Mouse (Mus musculus): ENCODE data around the gene Tor1b. TPM values are rescaled to one million over a fixed set of nuclear protein-coding genes. Genes with fewer than 3 reads are reported as not detected.

Tor1b gene
- total RNA-seq, 2 experiments from 2014 or later = 17.2 to 18.0 TPM

DNA sequence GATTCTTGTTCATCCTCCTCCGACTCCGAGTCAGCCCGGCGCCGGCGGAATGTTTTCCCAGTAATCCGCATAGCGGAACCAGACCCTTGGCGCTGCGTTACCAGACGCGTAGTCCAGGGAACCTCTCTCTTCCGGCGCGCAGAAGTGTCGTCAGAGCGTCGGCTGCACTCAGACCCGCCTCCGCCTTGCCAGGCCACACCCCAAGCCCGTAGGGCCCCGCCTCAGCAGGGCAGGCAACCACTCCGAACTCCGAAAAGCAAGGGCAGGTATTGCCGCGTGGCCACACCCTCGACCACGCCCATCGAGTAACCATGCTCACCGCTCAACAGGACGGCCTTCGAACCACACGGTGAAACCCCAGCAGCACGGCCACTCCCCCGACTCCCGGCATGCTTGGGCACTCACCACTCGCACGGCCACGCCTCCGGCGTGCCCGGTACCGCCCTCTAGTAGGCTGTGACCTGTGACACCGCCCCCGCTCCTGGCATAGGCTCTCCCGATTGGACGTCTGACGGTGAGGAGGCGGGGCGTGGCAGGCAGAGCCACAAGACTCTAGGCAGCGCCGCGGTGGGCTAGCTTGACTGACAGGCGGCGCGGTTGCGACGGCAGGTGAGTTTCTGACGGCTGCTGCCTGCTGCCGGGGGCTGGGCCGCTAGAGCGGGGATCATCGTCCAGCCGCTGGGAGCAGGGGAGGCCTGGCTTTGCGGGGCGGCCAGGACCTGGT lies 29.2 kb downstream of the Tor1b start, which contains the start of the genes BC005624 and Usp20:
Gene BC005624 (minus strand): TSS at position 412 of the 724 bp plus-strand sequence.
Gene Usp20 (plus strand): TSS at position 490 of the 724 bp plus-strand sequence.
- peak; percentile 93 for ATAC-seq (replicated peaks; ENCODE audit: low FRiP score, poor library complexity, severe bottlenecking)

DNA sequence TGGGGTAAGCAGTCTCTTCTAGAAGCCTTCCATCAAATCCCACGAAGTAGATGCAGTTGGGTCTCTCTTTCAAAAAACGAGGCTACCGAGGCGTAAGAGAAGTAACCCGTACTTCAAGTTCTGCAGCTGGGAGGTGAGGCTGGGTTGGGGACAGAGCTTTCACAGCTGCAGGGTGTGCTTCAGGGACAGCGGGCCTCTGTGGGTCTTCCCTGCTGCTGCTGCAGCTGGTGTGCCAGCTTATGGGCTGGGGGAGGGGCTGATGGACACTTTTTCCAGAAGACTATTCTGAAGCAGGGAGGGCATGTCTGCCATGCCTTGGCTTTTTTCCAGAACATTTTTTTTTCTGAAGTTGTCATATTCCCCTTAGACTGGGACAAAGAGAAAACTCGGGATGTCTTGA lies 30.3 kb downstream of the Tor1b start:
- ATAC-seq (replicated peaks; ENCODE audit: low FRiP score, poor library complexity, severe bottlenecking) = no peak

DNA sequence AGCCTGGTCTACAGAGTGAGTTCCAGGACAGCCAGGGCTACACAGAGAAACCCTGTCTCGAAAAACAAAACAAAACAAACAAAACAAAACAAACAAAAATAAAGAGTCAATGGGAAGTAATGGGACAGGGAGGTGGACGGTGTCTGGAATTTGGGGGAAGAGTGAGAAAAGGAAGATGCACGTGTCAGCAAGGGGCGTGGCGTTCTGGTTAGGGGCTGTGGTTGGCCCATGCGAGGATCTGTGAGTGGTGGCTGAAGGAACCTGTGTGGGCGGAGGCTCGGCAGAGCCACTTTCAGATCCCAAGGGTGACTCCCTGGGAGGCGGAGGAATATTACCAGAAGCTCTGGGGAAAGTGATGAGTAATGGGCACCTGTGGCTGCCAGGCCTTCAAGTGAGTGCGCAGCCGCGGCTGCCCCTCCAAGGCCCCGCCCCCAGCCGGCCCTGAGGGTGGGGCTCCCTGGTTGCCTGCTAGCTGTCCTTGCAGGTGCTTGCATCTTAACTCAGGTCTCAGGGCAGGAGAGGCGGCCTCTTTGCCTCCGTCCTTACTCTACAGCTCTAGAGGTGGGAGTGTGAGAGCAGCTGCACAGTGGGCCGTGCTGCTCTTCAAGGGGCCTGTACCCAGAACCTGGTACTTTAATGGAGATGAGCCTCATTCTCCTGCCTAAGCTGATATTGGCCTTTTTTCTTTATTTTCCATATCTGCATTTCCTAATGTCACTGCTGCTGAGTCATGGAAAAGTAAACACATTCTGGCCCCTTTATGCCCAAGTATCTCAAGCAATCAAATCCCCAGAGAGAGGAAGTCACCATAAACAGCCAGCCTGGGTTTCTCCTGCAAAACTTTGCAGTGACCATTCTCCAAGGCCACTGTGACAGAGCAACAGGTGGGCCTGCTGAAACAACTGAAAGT lies 32.6 kb downstream of the Tor1b start:
- ATAC-seq (replicated peaks; ENCODE audit: low FRiP score, poor library complexity, severe bottlenecking) = no peak

DNA sequence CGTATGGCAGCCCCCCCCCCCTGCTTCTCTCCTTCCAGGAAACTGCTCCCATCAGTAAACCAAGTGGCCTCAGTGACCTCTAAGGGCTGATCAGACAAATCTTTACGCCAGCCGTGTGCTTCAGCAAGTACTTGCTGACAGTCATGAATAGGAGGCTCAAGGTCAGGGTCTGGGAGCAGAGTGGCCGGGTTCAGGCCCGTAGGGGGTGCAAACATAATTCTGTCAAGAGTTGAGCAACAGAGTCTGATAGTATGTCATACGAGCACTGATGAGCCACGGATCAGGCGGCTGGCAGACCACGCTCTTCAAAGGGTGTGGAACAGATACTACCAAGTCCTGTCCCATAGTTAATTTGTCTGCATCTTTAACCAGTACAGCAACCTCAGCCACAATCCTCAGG lies 37.5 kb downstream of the Tor1b start:
- no peak for ATAC-seq (replicated peaks; ENCODE audit: low FRiP score, poor library complexity, severe bottlenecking)

DNA sequence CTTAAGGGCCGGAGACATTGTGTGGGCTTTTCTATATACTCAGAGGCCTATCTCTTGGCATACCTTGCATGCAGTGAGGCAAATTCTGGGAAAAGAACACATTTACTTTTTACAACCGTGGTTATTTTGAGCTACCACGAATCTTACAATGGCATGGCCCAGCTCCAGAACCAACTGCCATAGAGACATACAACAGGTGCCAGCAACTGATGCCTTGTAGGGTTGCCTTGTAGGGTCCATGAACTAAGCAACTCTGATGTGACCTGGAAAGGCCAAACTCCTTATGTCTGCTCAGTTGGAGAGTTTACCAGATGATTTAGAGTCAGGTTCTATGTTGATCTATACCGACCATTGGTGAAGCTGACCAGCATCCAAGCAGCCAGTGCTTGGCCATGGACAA lies 42.1 kb downstream of the Tor1b start:
- no peak for ATAC-seq (replicated peaks; ENCODE audit: low FRiP score, poor library complexity, severe bottlenecking)

DNA sequence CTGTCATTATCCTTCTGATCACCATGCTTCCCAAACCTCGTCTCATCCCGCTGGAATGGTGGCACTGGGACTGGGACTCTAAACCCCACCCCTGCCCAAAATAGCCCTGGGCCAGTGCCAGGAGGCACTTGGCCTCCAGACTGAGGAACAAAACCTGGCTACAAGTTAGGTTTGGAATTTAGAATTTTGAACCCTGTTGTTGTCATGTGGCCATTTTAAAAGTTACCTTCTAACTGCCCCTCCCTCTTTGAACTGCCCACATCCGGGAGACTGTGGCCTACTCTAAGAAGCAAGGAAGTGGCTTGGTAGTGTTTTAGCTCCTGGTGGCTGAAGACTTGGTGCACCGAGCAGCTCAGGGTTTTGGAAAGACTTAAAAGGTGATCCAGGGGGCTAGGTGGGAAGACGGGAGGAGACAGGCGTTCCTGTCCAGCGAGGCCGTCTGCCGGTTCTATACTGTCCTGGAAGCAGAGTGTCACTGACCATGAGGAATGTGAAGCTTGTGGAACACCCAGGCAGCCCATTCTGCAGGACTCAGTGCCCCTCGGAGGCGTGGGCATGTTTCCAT lies 42.8 kb downstream of the Tor1b start:
- no peak for ATAC-seq (replicated peaks; ENCODE audit: low FRiP score, poor library complexity, severe bottlenecking)

DNA sequence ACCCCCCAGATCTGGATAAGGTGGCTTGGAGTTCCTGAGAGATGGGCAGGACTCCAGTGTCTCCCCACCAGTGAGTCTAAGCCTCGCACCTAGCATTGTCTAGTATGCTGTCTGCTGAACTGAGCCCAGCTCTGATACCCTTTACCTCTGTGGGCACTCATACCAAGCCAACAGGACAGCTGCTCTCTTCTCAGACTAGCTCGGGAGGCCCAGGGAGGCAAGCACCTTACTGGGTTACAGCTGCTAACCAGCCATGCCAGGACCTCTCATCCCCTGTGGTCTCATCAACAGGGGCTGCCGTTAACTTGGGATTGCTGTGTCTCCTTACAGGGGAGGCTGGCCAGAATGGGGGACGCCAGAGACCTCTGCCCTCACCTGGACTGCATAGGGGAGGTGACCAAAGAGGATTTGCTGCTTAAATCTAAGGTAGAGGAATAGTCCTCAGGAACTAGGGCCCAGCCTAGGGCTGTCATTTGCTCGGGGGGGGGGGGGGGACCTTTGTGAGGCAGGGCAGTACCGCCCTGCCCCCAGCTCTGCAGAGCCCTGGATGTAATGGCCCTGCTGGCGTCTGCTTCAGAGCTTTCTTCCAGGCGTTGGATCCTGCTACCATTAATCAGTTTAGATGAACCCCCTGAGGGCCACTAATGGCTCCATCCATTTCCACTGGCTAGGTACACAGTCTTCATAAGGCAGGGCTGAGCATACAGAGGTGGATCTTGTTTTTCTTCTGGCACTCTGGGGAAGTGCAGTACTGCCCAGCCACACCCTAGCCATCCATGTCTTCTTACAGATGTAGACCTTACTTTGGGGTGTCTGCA lies 45.9 kb downstream of the Tor1b start:
- no peak for ATAC-seq (replicated peaks; ENCODE audit: low FRiP score, poor library complexity, severe bottlenecking)

DNA sequence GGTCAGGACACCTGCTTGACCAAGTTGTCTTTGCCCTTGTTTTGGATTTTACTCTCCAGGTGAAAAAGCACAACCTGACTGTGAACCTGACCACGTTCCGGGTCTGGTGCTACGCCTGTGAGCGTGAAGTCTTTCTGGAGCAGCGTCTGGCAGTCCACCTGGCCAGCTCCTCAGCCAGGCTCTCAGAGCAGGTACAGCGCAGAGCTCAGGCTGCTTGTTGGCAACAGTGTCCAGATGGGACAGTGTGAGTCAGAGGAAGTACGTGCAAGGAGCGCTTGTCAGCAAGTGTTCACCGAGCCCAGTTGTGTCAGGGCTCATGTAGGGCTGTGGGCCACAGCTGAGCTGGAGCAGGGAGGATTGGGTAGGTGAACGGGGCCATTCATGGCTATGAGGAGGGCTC lies 50.1 kb downstream of the Tor1b start:
- ATAC-seq (replicated peaks; ENCODE audit: low FRiP score, poor library complexity, severe bottlenecking) = no peak

DNA sequence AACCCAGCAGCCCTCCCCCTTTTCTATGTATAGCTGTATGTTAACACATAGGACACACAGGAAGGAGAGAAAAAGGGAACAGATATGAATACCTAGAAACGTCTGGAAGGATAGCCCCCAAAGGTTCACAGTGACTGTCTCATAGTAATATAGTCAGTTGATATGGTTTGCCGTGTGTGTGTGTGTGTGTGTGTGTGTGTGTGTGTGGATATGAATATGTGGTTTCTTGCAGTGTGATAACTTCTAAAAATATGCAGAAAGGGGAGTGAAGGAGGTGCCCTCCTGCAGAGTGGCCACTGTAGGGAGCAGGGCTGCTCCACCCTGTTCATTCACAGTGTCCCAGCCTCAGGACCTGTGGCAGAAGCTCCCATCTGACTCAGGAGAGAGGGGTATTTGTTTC lies 52.7 kb downstream of the Tor1b start:
- ATAC-seq (replicated peaks; ENCODE audit: low FRiP score, poor library complexity, severe bottlenecking) = peak; percentile 52; the same call in 1 of the 2 replicates

DNA sequence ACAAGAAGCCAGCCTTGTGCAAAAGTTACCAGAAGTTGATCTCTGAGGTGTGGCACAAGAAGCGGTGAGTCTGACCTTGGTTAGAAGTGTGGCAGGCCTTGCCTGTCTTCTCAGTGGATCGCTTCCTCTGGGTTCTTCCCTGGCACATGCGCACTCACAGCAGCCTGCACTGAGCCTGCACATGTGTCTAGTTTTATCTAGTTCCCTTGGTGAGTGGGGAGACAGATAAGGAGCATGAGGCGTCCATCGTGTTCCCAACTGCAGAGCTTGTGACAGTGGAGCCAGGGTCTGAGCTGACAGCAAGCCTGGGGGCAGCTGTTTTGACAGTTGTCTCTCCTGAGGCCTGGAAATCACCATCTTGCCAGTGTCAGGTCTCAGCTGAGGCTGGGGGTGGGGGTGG lies 53.7 kb downstream of the Tor1b start:
- ATAC-seq (replicated peaks; ENCODE audit: low FRiP score, poor library complexity, severe bottlenecking) = peak; percentile 87

DNA sequence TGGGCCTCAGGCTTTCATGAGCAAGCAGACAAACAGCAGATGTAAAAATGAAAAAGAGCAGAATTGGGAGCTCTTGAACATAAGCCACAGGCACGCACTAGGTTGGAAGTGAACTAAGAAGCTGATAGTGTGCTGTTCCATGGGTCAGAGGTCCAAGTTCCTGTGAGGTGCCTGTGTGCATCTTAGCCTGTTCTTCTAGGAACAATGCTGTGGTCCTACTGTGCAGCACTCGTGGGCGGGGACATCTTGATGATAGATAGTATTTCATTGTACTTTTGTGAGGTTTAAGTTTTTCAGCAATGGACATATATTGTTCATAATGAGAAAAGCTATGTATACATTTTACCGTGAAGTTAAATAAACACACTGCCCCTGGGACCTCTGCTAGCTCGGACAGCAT lies 54.4 kb downstream of the Tor1b start:
- ATAC-seq (replicated peaks; ENCODE audit: low FRiP score, poor library complexity, severe bottlenecking) = no peak

Other genes starting within 250 kb of the Tor1b start
- not detected in 2 replicates for gene 1700001O22Rik, start 149.3 kb upstream of the Tor1b start, total RNA-seq (2015; ENCODE audit: low replicate concordance)
- not detected in 2 replicates for gene 1700001O22Rik, start 149.3 kb upstream of the Tor1b start, total RNA-seq (2017; ENCODE audit: low replicate concordance)
- 1.7 and 2.2 TPM in 2 replicates for gene Ntmt1, start 145.1 kb upstream of the Tor1b start, total RNA-seq (2015; ENCODE audit: low replicate concordance)
- 4.0 TPM in 1 of 2 replicates, not detected in the other for gene Ntmt1, start 145.1 kb upstream of the Tor1b start, total RNA-seq (2017; ENCODE audit: low replicate concordance)
- gene Asb6, start 122.6 kb upstream of the Tor1b start, total RNA-seq (2015; ENCODE audit: low replicate concordance) = 39.8 and 43.6 TPM in 2 replicates
- gene Asb6, start 122.6 kb upstream of the Tor1b start, total RNA-seq (2017; ENCODE audit: low replicate concordance) = 61.4 and 62.3 TPM in 2 replicates
- gene Prrx2, start 118.0 kb upstream of the Tor1b start, total RNA-seq (2015; ENCODE audit: low replicate concordance) = not detected in 2 replicates
- gene Prrx2, start 118.0 kb upstream of the Tor1b start, total RNA-seq (2017; ENCODE audit: low replicate concordance) = 0.77 TPM in 1 of 2 replicates, not detected in the other
- not detected in 2 replicates for gene Ptges, start 23.1 kb upstream of the Tor1b start, total RNA-seq (2015; ENCODE audit: low replicate concordance)
- 0.77 and 12.5 TPM in 2 replicates for gene Ptges, start 23.1 kb upstream of the Tor1b start, total RNA-seq (2017; ENCODE audit: low replicate concordance)
- 15.9 and 24.7 TPM in 2 replicates for gene Tor1a, start 15.0 kb downstream of the Tor1b start, total RNA-seq (2015; ENCODE audit: low replicate concordance)
- gene Tor1a, start 15.0 kb downstream of the Tor1b start, total RNA-seq (2017; ENCODE audit: low replicate concordance) = 42.1 and 45.1 TPM in 2 replicates
- 13.0 and 15.5 TPM in 2 replicates for gene BC005624, start 29.2 kb downstream of the Tor1b start, total RNA-seq (2015; ENCODE audit: low replicate concordance)
- 17.6 and 30.4 TPM in 2 replicates for gene BC005624, start 29.2 kb downstream of the Tor1b start, total RNA-seq (2017; ENCODE audit: low replicate concordance)
- 5.0 TPM in 1 of 2 replicates, not detected in the other for gene Usp20, start 29.3 kb downstream of the Tor1b start, total RNA-seq (2015; ENCODE audit: low replicate concordance)
- 0.64 TPM in 1 of 2 replicates, not detected in the other for gene Usp20, start 29.3 kb downstream of the Tor1b start, total RNA-seq (2017; ENCODE audit: low replicate concordance)
- gene Fnbp1, start 189.0 kb downstream of the Tor1b start, total RNA-seq (2015; ENCODE audit: low replicate concordance) = 3.8 and 19.1 TPM in 2 replicates
- 5.8 and 9.1 TPM in 2 replicates for gene Fnbp1, start 189.0 kb downstream of the Tor1b start, total RNA-seq (2017; ENCODE audit: low replicate concordance)
- gene Gpr107, start 199.4 kb downstream of the Tor1b start, total RNA-seq (2015; ENCODE audit: low replicate concordance) = 15.1 and 24.7 TPM in 2 replicates
- gene Gpr107, start 199.4 kb downstream of the Tor1b start, total RNA-seq (2017; ENCODE audit: low replicate concordance) = 6.4 and 8.9 TPM in 2 replicates

Data from erythroid progenitor cell, adult 5-6 weeks (primary cell).